Mouse (Mus musculus) C2C12 (cell line): Measurements from ENCODE around the gene Cnn2. TPM values are rescaled to one million over a fixed set of nuclear protein-coding genes. Genes with fewer than 3 reads are reported as not detected.
"Not testable (repeated sequence)": the region's sequence is repeated elsewhere in the genome, so short reads cannot be mapped to it uniquely, and the experiment has no call there.

Source experiments
- H3K27me3 ChIP-seq: one replicate; pipeline ENCODE4 v1.6.1; 2011; ENCODE audit not compliant: control insufficient read depth, insufficient read depth, insufficient read length
- H3K36me3 ChIP-seq: one replicate; pipeline ENCODE4 v1.6.1; 2011; ENCODE audit not compliant: control insufficient read depth, insufficient read depth
- H3K4me3 ChIP-seq: one replicate; pipeline ENCODE4 v1.5.1; 2011; ENCODE audit warnings: mild to moderate bottlenecking, control low read depth; ENCODE audit not compliant: poor library complexity, insufficient read depth, severe bottlenecking
- H3K79me2 ChIP-seq: one replicate; pipeline ENCODE4 v1.6.1; 2011; ENCODE audit not compliant: control insufficient read depth, insufficient read depth
- H3K79me3 ChIP-seq: one replicate; pipeline ENCODE4 v1.6.1; 2011; ENCODE audit warnings: low read depth, control low read depth
- H3ac ChIP-seq: one replicate; pipeline ENCODE3; 2011; ENCODE audit warnings: low read depth; ENCODE audit not compliant: control insufficient read depth, insufficient read length
- CEBPB ChIP-seq: IDR thresholded peaks from one replicate; pipeline ENCODE4 v1.6.1; 2011; ENCODE audit warnings: low read depth, mild to moderate bottlenecking, control low read depth, moderate library complexity
- CTCF ChIP-seq: IDR thresholded peaks from one replicate; pipeline ENCODE4 v1.5.1; 2011; ENCODE audit not compliant: control insufficient read depth, insufficient read depth, insufficient read length
- FOSL1 ChIP-seq: IDR thresholded peaks from one replicate; pipeline ENCODE4 v1.8.0; 2011; ENCODE audit warnings: mild to moderate bottlenecking, low read length; ENCODE audit not compliant: poor library complexity, insufficient read depth, severe bottlenecking
- MAX ChIP-seq: IDR thresholded peaks from one replicate; pipeline ENCODE4 v1.6.1; 2011; ENCODE audit warnings: mild to moderate bottlenecking, control low read depth
- MYOD1 ChIP-seq: IDR thresholded peaks from one replicate; pipeline ENCODE4 v1.6.1; 2011; ENCODE audit warnings: low read depth; ENCODE audit not compliant: control insufficient read depth, insufficient read length
- MYOG ChIP-seq: IDR thresholded peaks from one replicate; pipeline ENCODE4 v1.6.1; 2011; ENCODE audit not compliant: control insufficient read depth, insufficient read length; ENCODE audit errors: extremely low read depth
- USF1 ChIP-seq: IDR thresholded peaks from one replicate; pipeline ENCODE4 v1.6.1; 2011; ENCODE audit warnings: low read depth, mild to moderate bottlenecking, control low read depth, moderate library complexity
- polyA plus RNA-seq: library from polyadenylated mRNA; unstranded; fragments of >200 nt; fragmentation: generic; extraction: Trizol; gene quantifications from one replicate; pipeline ENCODE4 v1.2.1, GENCODE M21; 2012; ENCODE audit warnings: missing spikeins

The Cnn2 gene
- polyA plus RNA-seq, 1 experiment: 437 TPM

DNA sequence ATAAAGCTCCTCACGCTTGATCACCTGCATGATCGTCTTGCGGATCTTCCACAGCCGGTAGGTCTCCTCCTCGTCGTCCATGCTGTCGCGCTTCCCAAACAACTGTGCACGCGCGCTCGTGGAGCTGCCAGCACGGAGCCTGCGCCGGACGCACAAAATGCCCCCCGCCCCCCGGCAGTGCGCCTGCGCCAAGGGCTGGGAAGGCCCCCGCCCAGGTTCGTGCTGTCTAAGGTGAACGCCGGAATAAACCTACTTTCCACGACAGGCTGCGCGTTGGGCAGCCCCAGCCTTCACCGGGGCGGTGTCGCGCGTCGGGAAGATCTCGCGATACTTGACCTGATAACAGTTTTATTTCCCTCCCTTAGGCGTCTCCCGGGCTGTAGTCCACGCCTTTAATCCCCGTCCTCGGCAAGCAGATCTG is 51.2 kb downstream of the Cnn2 start, which contains the start of gene Polr2e:
Gene Polr2e (minus strand): TSS at position 237 of the 421 bp plus-strand sequence.
- no peaks in the 10 kb centered on the region for H3K27me3 ChIP-seq
- no peak for TF ChIP-seq MYOD1
- no peak for TF ChIP-seq MYOG
- no peak for TF ChIP-seq CTCF
- no peak for TF ChIP-seq FOSL1
- peak; percentile 100 for TF ChIP-seq MAX

DNA sequence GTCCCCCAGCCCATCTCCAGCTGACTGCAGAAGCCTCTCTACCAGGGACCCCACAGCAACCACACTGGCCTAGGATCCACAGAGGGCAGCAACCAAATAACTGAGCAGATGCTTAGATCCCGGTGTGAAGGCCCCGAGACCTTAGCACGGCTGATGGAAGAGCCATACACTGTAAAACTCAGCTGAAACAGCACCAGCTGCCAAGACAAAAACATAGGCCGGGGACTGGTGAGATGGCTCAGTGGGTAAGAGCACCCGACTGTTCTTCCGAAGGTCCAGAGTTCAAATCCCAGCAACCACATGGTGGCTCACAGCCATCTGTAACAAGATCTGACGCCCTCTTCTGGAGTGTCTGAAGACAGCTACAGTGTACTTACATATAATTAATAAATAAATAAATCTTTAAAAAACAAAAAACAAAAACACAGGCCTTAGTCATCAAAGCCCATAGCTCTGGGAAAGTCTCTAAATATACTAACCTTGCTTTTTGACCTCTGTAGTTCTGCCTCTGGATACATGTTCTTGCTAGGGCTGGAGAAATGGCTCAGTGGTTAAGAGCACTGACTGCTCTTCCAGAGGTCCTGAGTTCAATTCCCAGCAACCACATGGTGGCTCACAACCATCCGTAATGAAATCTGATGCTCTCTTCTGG is 53.2 kb downstream of the Cnn2 start:
- H3K4me3 ChIP-seq, H3ac ChIP-seq, H3K27me3 ChIP-seq: not testable (repeated sequence)
- H3K79me2 ChIP-seq: peaks cover 30% of the 10 kb centered on the region
- peaks cover 19% of the 10 kb centered on the region for H3K36me3 ChIP-seq
- peaks cover 21% of the 10 kb centered on the region for H3K79me3 ChIP-seq

More for the DNA sequence above, 51.2 kb downstream of the Cnn2 start, which contains the start of gene Polr2e:
- H3K79me2 ChIP-seq: peaks cover 39% of the 10 kb centered on the region
- H3K79me3 ChIP-seq: peaks cover 21% of the 10 kb centered on the region
- H3K4me3 ChIP-seq: peak within 1 kb of the TSS; percentile 100
- peak within 1 kb of the TSS; percentile 96 for H3ac ChIP-seq
- peaks cover 39% of the 10 kb centered on the region for H3K36me3 ChIP-seq

DNA sequence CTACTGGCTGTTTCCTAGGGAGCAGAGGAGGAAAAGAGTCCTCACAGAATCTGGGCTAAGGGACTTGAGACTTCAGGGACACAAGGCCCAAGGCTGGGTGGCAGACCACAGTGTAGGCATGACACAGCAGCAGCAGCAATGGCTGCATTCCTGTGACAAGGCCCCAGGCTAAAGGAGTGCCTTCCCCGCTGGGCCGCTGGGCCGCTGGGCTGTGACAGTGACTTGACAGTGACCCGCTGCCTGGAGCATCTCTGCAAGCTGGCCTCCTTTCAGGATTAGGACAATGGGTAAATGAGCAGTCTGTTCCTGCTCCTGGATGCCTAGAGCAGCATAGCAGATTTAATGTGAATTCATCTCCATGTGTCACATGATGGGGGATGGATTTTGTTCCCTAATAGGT is 55.7 kb downstream of the Cnn2 start:
- no peak overlapping the region for H3ac ChIP-seq
- no peaks in the 10 kb centered on the region for H3K36me3 ChIP-seq
- H3K4me3 ChIP-seq: no peak overlapping the region
- peaks cover 5% of the 10 kb centered on the region for H3K79me2 ChIP-seq
- no peaks in the 10 kb centered on the region for H3K27me3 ChIP-seq
- TF ChIP-seq USF1 (no peak), MYOD1 (no peak), CEBPB (no peak), MYOG (no peak), FOSL1 (no peak), MAX (no peak), CTCF (no peak)
- H3K79me3 ChIP-seq: peaks cover 4% of the 10 kb centered on the region

DNA sequence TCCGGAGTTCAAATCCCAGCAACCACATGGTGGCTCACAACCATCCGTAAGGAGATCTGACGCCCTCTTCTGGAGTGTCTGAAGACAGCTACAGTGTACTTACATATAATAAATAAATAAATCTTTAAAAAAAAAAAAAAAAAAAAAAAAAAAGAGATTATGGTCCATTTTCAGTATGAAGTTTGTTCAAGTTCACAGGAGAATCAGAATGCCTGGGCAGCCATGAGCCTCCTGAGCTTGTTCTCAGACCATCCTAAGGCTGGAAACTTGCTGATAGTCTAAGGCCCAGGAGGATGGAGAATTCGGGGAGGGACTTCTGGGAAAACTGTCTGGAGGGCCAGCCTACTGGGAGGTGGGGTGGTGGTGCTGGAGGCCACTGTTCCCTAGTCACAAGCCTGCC is 57.0 kb downstream of the Cnn2 start:
- not testable (repeated sequence) for H3K79me2 ChIP-seq, H3K36me3 ChIP-seq, H3K27me3 ChIP-seq, H3ac ChIP-seq, H3K79me3 ChIP-seq, H3K4me3 ChIP-seq

Other genes with a start within 250 kb of the Cnn2 start
- gene Polrmt, start 242.0 kb upstream of the Cnn2 start, polyA plus RNA-seq: 56.5 TPM
- gene Fgf22, start 233.5 kb upstream of the Cnn2 start, polyA plus RNA-seq: 0.29 TPM
- gene Rnf126, start 221.6 kb upstream of the Cnn2 start, polyA plus RNA-seq: 116 TPM
- gene Fstl3, start 211.3 kb upstream of the Cnn2 start, polyA plus RNA-seq: 12.1 TPM
- not detected for gene Prss57, start 197.6 kb upstream of the Cnn2 start, polyA plus RNA-seq
- 39.9 TPM for gene Palm, start 195.0 kb upstream of the Cnn2 start, polyA plus RNA-seq
- gene Misp, start 167.6 kb upstream of the Cnn2 start, polyA plus RNA-seq: not detected
- gene Ptbp1, start 134.2 kb upstream of the Cnn2 start, polyA plus RNA-seq: 345 TPM
- not detected for gene Prtn3, start 114.1 kb upstream of the Cnn2 start, polyA plus RNA-seq
- 2.3 TPM for gene Plppr3, start 114.0 kb upstream of the Cnn2 start, polyA plus RNA-seq
- gene Elane, start 102.3 kb upstream of the Cnn2 start, polyA plus RNA-seq: not detected
- not detected for gene Cfd, start 97.7 kb upstream of the Cnn2 start, polyA plus RNA-seq
- 32.5 TPM for gene Med16, start 79.7 kb upstream of the Cnn2 start, polyA plus RNA-seq
- not detected for gene Gm26602, start 77.7 kb upstream of the Cnn2 start, polyA plus RNA-seq
- 0.13 TPM for gene Kiss1r, start 71.6 kb upstream of the Cnn2 start, polyA plus RNA-seq
- 46.7 TPM for gene R3hdm4, start 67.4 kb upstream of the Cnn2 start, polyA plus RNA-seq
- gene Arid3a, start 61.5 kb upstream of the Cnn2 start, polyA plus RNA-seq: 0.74 TPM
- 48.6 TPM for gene Wdr18, start 28.4 kb upstream of the Cnn2 start, polyA plus RNA-seq
- 0.30 TPM for gene Grin3b, start 17.9 kb upstream of the Cnn2 start, polyA plus RNA-seq
- gene Tmem259, start 4.3 kb upstream of the Cnn2 start, polyA plus RNA-seq: 102 TPM
- gene Abca7, start 7.9 kb downstream of the Cnn2 start, polyA plus RNA-seq: 10.7 TPM
- gene Arhgap45, start 28.1 kb downstream of the Cnn2 start, polyA plus RNA-seq: 1.6 TPM
- gene Polr2e, start 51.2 kb downstream of the Cnn2 start, polyA plus RNA-seq: 269 TPM
- 964 TPM for gene Gpx4, start 58.6 kb downstream of the Cnn2 start, polyA plus RNA-seq
- gene Sbno2, start 117.0 kb downstream of the Cnn2 start, polyA plus RNA-seq: 29.4 TPM
- 106 TPM for gene Stk11, start 127.2 kb downstream of the Cnn2 start, polyA plus RNA-seq
- 720 TPM for gene Atp5d, start 150.0 kb downstream of the Cnn2 start, polyA plus RNA-seq
- gene Cbarp, start 152.3 kb downstream of the Cnn2 start, polyA plus RNA-seq: 12.1 TPM
- 77.5 TPM for gene Midn, start 159.7 kb downstream of the Cnn2 start, polyA plus RNA-seq
- 30.9 TPM for gene Cirbp, start 177.4 kb downstream of the Cnn2 start, polyA plus RNA-seq
- gene 1600002K03Rik, start 184.4 kb downstream of the Cnn2 start, polyA plus RNA-seq: 33.4 TPM
- gene Efna2, start 190.9 kb downstream of the Cnn2 start, polyA plus RNA-seq: 3.2 TPM
- 57.7 TPM for gene Mum1, start 237.8 kb downstream of the Cnn2 start, polyA plus RNA-seq